Mouse (Mus musculus) embryo, embryonic 10 days (tissue): Measurements from ENCODE around the gene Gm7971.
"Not testable (repeated sequence)": the region's sequence is repeated elsewhere in the genome, so short reads cannot be mapped to it uniquely, and the experiment has no call there.

Experiments used
- DNase-seq: peaks from one replicate; pipeline ENCODE4 v3.0.0-alpha.2; 2015; ENCODE audit warnings: low spot score

Gene Gm7971

GRCm38 (mm10) chr5:95594775-95595174 lies at the start of gene Gm7971:
Gene Gm7971, minus strand, starts transcription at chr5:95594875.
- not testable (repeated sequence) for DNase-seq
